Mouse (Mus musculus) limb, embryonic 12.5 days (tissue): Measurements from ENCODE around the gene Hepacam2. TPM values are rescaled to one million over a fixed set of nuclear protein-coding genes. Genes with fewer than 3 reads are reported as not detected.

Source experiments
- polyA plus RNA-seq: library from polyadenylated mRNA; unstranded; fragments of >200 nt; fragmentation: Nextera tagmentation; extraction: Ambion mirVana; gene quantifications from 2 replicates; pipeline ENCODE4 v1.2.1, GENCODE M21; 2016

Hepacam2 gene
- polyA plus RNA-seq, 1 experiment from 2014 or later, result 0.30 TPM

Other genes with a start within 250 kb of the Hepacam2 start
- 0.64 and 0.77 TPM in 2 replicates for gene Samd9l, start 98.7 kb downstream of the Hepacam2 start, polyA plus RNA-seq
- gene Vps50, start 84 bp upstream of the Hepacam2 start, polyA plus RNA-seq, result 33.5 and 37.2 TPM in 2 replicates